Mouse (Mus musculus): ENCODE data around the gene Lsamp. TPM values are rescaled to one million over a fixed set of nuclear protein-coding genes. Genes with fewer than 3 reads are reported as not detected.

Gene Lsamp
- polyA plus RNA-seq, 1 experiment from 2014 or later, result 0.20 TPM

DNA sequence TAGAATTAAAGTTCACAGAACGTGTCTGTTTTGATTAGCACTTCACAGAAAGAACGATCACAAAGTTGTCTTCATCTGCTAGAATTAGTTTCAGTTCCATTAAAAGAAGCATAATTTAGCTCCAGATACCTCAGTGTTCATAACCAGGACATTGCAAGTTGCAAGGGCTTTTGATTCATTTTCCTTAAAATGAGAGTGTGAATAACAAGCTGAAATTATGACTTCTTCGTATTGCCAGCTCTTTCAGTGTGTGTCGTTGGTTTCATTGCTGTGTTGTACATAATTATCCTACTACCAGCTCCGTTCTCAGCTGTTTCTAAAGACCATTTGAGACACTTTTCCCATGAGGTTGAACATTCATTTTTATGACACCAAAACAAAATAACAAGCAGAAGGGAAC, 672.2 kb downstream of the Lsamp start:
- Histone ChIP-seq H3K4me2 (replicated peaks; ENCODE audit: low read depth, low read length) (no peak overlapping the region), H3K4me3 (ENCODE audit: low read depth, low read length) (no peak overlapping the region), H3K27ac (ENCODE audit: low read length) (no peak overlapping the region), H3K4me1 (ENCODE audit: insufficient read depth, low read depth, low read length) (no peaks in the 10 kb centered on the region), H3K9me3 (ENCODE audit: low read length) (no peaks in the 10 kb centered on the region), H3K27me3 (replicated peaks; ENCODE audit: insufficient read depth, low read length) (no peaks in the 10 kb centered on the region), H3K36me3 (ENCODE audit: insufficient read depth, low read length) (no peaks in the 10 kb centered on the region), H3K9ac (replicated peaks; ENCODE audit: low read depth) (no peak overlapping the region)
- ATAC-seq (no peak), DNase-seq (ENCODE audit: low spot score) (no peak)
- WGBS, result 62% methylated on average over 5 of the region's 5 CpGs
- TF ChIP-seq CTCF (IDR thresholded peaks at IDR 0.05), result no peak

DNA sequence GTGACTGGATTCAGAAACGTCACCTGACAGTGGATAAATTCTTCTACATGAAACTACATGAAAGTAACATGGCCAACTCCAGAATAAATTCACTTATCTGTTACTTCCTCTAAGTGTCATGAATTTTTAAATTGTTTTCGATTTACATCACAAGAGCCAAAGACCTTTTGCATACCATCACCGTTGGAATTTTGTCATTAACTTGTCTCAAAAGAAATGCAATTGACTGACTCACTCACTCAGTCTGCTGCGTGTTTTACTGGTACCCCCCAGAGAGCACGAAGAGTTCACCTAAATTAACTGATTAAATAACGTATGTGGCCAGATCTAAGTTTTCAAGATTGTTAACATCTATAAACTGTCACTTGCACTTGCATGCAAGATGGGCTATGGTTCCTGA, 672.7 kb downstream of the Lsamp start:
- no peak overlapping the region for H3K4me3 ChIP-seq (ENCODE audit: low read depth, low read length)
- no peaks in the 10 kb centered on the region for H3K27me3 ChIP-seq (replicated peaks; ENCODE audit: insufficient read depth, low read length)
- DNase-seq (ENCODE audit: low spot score), result no peak
- H3K9ac ChIP-seq (replicated peaks; ENCODE audit: low read depth), result no peak overlapping the region
- 30% methylated on average over 6 of the region's 6 CpGs for WGBS
- H3K4me2 ChIP-seq (replicated peaks; ENCODE audit: low read depth, low read length), result no peak overlapping the region
- TF ChIP-seq CTCF (IDR thresholded peaks at IDR 0.05) (no peak), EP300 (IDR thresholded peaks at IDR 0.05) (no peak)
- H3K9me3 ChIP-seq (ENCODE audit: low read length), result no peaks in the 10 kb centered on the region
- H3K36me3 ChIP-seq (ENCODE audit: insufficient read depth, low read length), result no peaks in the 10 kb centered on the region
- ATAC-seq, result no peak
- no peak overlapping the region for H3K27ac ChIP-seq (ENCODE audit: low read length)
- H3K4me1 ChIP-seq (ENCODE audit: insufficient read depth, low read depth, low read length), result no peaks in the 10 kb centered on the region

DNA sequence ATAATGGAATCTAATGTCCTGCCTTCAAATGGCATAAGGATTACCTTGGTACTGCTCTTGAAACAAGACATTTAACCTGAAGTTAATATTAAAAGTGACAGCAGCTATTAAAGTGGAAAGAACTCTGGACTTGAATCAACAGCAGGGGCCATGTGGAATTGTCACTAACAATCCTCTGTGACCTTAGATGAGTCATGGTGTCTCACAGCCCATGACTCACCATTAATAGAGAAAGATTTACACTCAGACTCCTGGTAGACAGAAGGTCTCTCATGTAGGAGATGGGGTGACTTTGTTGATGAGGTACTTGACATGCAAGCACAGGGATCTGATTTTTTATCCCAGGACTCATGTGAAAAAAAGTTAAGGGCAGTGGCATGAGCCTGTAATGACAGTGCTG, 701.4 kb downstream of the Lsamp start:
- no peaks in the 10 kb centered on the region for H3K9me3 ChIP-seq (ENCODE audit: low read length)
- H3K4me3 ChIP-seq (ENCODE audit: low read depth, low read length), result no peak overlapping the region
- ATAC-seq (no peak), DNase-seq (ENCODE audit: low spot score) (no peak)
- H3K4me2 ChIP-seq (replicated peaks; ENCODE audit: low read depth, low read length), result no peak overlapping the region
- H3K4me1 ChIP-seq (ENCODE audit: insufficient read depth, low read depth, low read length), result no peaks in the 10 kb centered on the region
- H3K27ac ChIP-seq (ENCODE audit: low read length), result no peak overlapping the region
- no peaks in the 10 kb centered on the region for H3K36me3 ChIP-seq (ENCODE audit: insufficient read depth, low read length)
- TF ChIP-seq CTCF (IDR thresholded peaks at IDR 0.05) (no peak), EP300 (IDR thresholded peaks at IDR 0.05) (no peak)
- H3K9ac ChIP-seq (replicated peaks; ENCODE audit: low read depth), result no peak overlapping the region
- H3K27me3 ChIP-seq (replicated peaks; ENCODE audit: insufficient read depth, low read length), result no peaks in the 10 kb centered on the region

DNA sequence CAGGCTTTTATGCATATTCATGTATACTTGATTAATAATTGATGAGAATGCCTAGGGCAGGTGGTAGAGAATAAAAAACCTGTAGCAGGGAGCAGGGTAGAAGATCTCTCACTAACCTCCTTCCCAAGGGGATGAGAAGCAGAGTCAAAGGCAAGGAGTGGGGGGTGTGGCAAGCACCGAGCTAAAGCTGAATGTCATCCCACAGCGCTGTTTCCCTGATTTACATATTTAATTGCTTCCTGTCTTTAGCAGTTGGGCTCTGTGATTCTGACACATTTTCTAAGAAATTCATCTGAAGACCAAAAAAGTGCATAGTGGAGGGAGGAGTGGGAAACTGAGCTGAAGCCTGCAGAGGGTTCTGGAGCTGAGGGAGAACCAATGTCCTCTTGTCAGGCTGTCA, 708.1 kb downstream of the Lsamp start:
- H3K4me3 ChIP-seq (ENCODE audit: low read depth, low read length), result no peak overlapping the region
- H3K27me3 ChIP-seq (replicated peaks; ENCODE audit: insufficient read depth, low read length), result no peaks in the 10 kb centered on the region
- TF ChIP-seq EP300 (IDR thresholded peaks at IDR 0.05) (no peak), CTCF (IDR thresholded peaks at IDR 0.05) (no peak)
- 26% methylated on average over 2 of the region's 2 CpGs for WGBS
- no peak overlapping the region for H3K27ac ChIP-seq (ENCODE audit: low read length)
- no peak for DNase-seq (ENCODE audit: low spot score)
- H3K4me1 ChIP-seq (ENCODE audit: insufficient read depth, low read depth, low read length), result no peaks in the 10 kb centered on the region
- H3K9ac ChIP-seq (replicated peaks; ENCODE audit: low read depth), result no peak overlapping the region
- no peak for ATAC-seq
- H3K36me3 ChIP-seq (ENCODE audit: insufficient read depth, low read length), result no peaks in the 10 kb centered on the region
- no peak overlapping the region for H3K4me2 ChIP-seq (replicated peaks; ENCODE audit: low read depth, low read length)
- no peaks in the 10 kb centered on the region for H3K9me3 ChIP-seq (ENCODE audit: low read length)

DNA sequence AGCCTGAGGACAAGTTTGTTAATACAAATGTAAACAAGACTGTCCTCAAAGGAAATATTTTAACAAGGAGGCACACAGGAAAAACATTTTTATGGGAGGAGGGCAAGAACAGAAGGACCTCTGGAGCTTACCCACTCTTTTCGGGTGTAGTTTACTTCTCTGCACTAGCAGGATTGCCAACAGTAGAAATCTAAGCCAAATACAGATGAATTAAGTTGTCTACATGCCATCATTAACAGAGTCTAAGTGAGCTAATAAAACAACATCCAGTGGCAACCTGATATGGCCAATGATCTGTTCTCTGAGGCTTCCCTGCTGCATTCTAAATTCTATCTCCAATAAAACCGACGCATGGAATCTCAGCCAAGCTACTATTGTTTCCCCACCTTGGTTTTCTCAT, 713.1 kb downstream of the Lsamp start:
- H3K36me3 ChIP-seq (ENCODE audit: insufficient read depth, low read length), result no peaks in the 10 kb centered on the region
- WGBS, result 67% methylated on average over 3 of the region's 3 CpGs
- H3K4me1 ChIP-seq (ENCODE audit: insufficient read depth, low read depth, low read length), result no peaks in the 10 kb centered on the region
- H3K27ac ChIP-seq (ENCODE audit: low read length), result no peak overlapping the region
- no peak overlapping the region for H3K9ac ChIP-seq (replicated peaks; ENCODE audit: low read depth)
- H3K9me3 ChIP-seq (ENCODE audit: low read length), result no peaks in the 10 kb centered on the region
- DNase-seq (ENCODE audit: low spot score) (no peak), ATAC-seq (no peak)
- H3K4me3 ChIP-seq (ENCODE audit: low read depth, low read length), result no peak overlapping the region
- no peak for TF ChIP-seq EP300 (IDR thresholded peaks at IDR 0.05)
- TF ChIP-seq CTCF (IDR thresholded peaks at IDR 0.05), result no peak
- H3K4me2 ChIP-seq (replicated peaks; ENCODE audit: low read depth, low read length), result no peak overlapping the region
- no peaks in the 10 kb centered on the region for H3K27me3 ChIP-seq (replicated peaks; ENCODE audit: insufficient read depth, low read length)

DNA sequence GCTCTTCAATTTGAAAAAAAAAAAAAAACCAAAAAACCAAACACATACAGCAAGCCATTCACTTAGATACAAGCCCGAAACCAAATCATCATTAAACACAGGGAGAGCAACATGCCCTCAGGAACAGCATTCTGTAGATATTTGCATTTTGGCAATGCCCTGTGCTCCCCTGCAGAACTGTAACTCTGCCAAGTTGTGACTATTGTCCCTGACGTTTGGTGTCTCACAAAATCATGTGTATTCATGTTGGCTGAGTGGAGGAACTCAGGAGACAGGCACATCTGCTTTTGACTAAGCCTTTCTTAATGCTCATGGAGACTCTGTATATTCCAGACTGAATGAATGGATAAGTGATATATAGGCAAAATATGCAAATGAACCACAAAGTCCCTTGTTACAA, 724.4 kb downstream of the Lsamp start:
- DNase-seq (ENCODE audit: low spot score) (no peak), ATAC-seq (no peak)
- Histone ChIP-seq H3K27me3 (replicated peaks; ENCODE audit: insufficient read depth, low read length) (no peaks in the 10 kb centered on the region), H3K4me1 (ENCODE audit: insufficient read depth, low read depth, low read length) (no peaks in the 10 kb centered on the region), H3K27ac (ENCODE audit: low read length) (no peak overlapping the region), H3K9ac (replicated peaks; ENCODE audit: low read depth) (no peak overlapping the region), H3K4me3 (ENCODE audit: low read depth, low read length) (no peak overlapping the region), H3K9me3 (ENCODE audit: low read length) (no peaks in the 10 kb centered on the region), H3K36me3 (ENCODE audit: insufficient read depth, low read length) (no peaks in the 10 kb centered on the region), H3K4me2 (replicated peaks; ENCODE audit: low read depth, low read length) (no peak overlapping the region)
- WGBS, result 51% methylated on average over 2 of the region's 2 CpGs
- TF ChIP-seq EP300 (IDR thresholded peaks at IDR 0.05) (no peak), CTCF (IDR thresholded peaks at IDR 0.05) (no peak)

DNA sequence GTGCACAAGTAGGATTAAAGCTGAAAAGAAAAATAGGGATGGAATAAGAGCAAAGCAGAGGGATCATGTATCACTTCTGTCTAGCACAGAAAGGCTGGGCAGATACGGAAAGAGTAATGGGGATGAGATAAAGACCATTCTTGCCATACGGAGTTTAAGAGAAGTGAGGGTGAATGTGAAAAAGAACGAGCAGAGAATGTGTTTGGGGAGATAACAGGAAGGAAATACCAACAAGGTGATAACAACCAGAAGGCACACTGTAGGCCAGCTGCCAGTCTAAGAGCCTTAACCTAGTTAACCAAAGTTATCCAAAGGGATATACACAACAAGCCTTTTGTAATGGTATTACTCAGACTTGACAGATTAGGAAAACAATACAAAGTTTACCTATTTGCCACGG, 725.4 kb downstream of the Lsamp start:
- Histone ChIP-seq H3K4me3 (ENCODE audit: low read depth, low read length) (no peak overlapping the region), H3K36me3 (ENCODE audit: insufficient read depth, low read length) (no peaks in the 10 kb centered on the region), H3K9me3 (ENCODE audit: low read length) (no peaks in the 10 kb centered on the region), H3K9ac (replicated peaks; ENCODE audit: low read depth) (no peak overlapping the region), H3K27ac (ENCODE audit: low read length) (no peak overlapping the region), H3K4me1 (ENCODE audit: insufficient read depth, low read depth, low read length) (no peaks in the 10 kb centered on the region), H3K4me2 (replicated peaks; ENCODE audit: low read depth, low read length) (no peak overlapping the region), H3K27me3 (replicated peaks; ENCODE audit: insufficient read depth, low read length) (no peaks in the 10 kb centered on the region)
- TF ChIP-seq EP300 (IDR thresholded peaks at IDR 0.05) (no peak), CTCF (IDR thresholded peaks at IDR 0.05) (no peak)
- DNase-seq (ENCODE audit: low spot score) (no peak), ATAC-seq (no peak)
- 18% methylated on average over 4 of the region's 4 CpGs for WGBS
